Mouse (Mus musculus) midbrain, embryonic 16.5 days (tissue): ENCODE data around the gene Dqx1. TPM values are rescaled to one million over a fixed set of nuclear protein-coding genes. Genes with fewer than 3 reads are reported as not detected.
A peak's percentile ranks its signal among the peaks of the same experiment; 100 is the strongest.

Experiments
- ATAC-seq: fragments of 200-750 bp; cut with Nextera tagmentation; 2 replicates; pipeline ENCODE4 v1.8.0; 2017; ENCODE audit warnings: moderate TSS enrichment
- H3K27ac ChIP-seq: fragments of 300-500 bp; sonication (generic); 2 replicates; pipeline ENCODE4 v1.5.1; 2014; ENCODE audit warnings: mild to moderate bottlenecking, low read length, mixed read lengths
- H3K27me3 ChIP-seq: fragments of 300-500 bp; sonication (generic); 2 replicates; pipeline ENCODE4 v1.6.1; 2014; ENCODE audit warnings: low read depth, low read length, mixed read lengths; ENCODE audit not compliant: control insufficient read depth, insufficient read depth
- H3K36me3 ChIP-seq: fragments of 300-500 bp; sonication (generic); 2 replicates; pipeline ENCODE4 v1.6.1; 2014; ENCODE audit warnings: mild to moderate bottlenecking, low read length, moderate library complexity, mixed read lengths; ENCODE audit not compliant: control insufficient read depth, insufficient read depth
- H3K4me1 ChIP-seq: fragments of 300-500 bp; sonication (generic); 2 replicates; pipeline ENCODE4 v1.6.1; 2014; ENCODE audit warnings: mild to moderate bottlenecking, low read length, mixed read lengths; ENCODE audit not compliant: control insufficient read depth, insufficient read depth
- H3K4me2 ChIP-seq: fragments of 300-500 bp; sonication (generic); 2 replicates; pipeline ENCODE4 v1.6.1; 2014; ENCODE audit warnings: mild to moderate bottlenecking, low read length, mixed read lengths
- H3K4me3 ChIP-seq: fragments of 300-500 bp; sonication (generic); 2 replicates; pipeline ENCODE4 v1.5.1; 2014; ENCODE audit warnings: low read depth, mild to moderate bottlenecking, low read length, moderate library complexity, mixed read lengths
- H3K9ac ChIP-seq: fragments of 300-500 bp; sonication (generic); 2 replicates; pipeline ENCODE4 v1.6.1; 2014; ENCODE audit warnings: low read depth, low read length, mixed read lengths
- H3K9me3 ChIP-seq: fragments of 300-500 bp; sonication (generic); replicated peaks from 2 replicates; pipeline ENCODE4 v1.6.1; 2014; ENCODE audit warnings: mild to moderate bottlenecking, low read length, mixed read lengths; ENCODE audit not compliant: control insufficient read depth, poor library complexity, severe bottlenecking
- WGBS: fragments of 180-500 bp; shearing (Covaris S2); extraction: QIAGEN DNeasy Blood & Tissue Kit; methylation state at CpG from one replicate; pipeline ENCODE4 v1.1.7; 2014; 5-methylcytosine and 5-hydroxymethylcytosine counted together
- polyA plus RNA-seq: library from polyadenylated mRNA; unstranded; fragments of >200 nt; fragmentation: Nextera tagmentation; extraction: Ambion mirVana; gene quantifications from 2 replicates; pipeline ENCODE4 v1.2.1, GENCODE M21; 2015

Gene Dqx1
- polyA plus RNA-seq, 1 experiment from 2014 or later: 0.30 TPM

DNA sequence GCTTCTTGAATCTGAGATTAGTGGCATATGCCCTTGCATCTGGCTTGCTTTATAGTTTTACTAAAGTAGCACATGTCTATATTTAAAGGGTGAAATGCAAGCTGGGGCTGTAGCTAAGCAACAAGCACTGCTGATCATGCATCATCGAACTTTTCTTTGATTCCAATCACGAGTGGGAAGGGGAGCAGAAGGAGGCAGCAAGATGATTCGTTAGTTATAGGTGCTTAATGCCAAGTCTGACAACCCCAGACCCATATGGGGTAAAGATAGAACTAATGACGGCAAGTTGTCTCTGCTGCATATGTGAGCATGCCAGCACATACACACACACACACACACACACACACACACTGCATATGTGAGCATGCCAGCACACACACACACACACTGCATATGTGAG is 46.5 kb downstream of the Dqx1 start:
- Histone ChIP-seq H3K4me3 (no peak overlapping the region), H3K27ac (no peak overlapping the region), H3K9me3 (no peaks in the 10 kb centered on the region), H3K36me3 (peaks cover 4% of the 10 kb centered on the region; the same call in 1 of the 2 replicates), H3K4me1 (peaks cover 26% of the 10 kb centered on the region), H3K27me3 (no peaks in the 10 kb centered on the region), H3K4me2 (no peak overlapping the region), H3K9ac (no peak overlapping the region)
- no peak for ATAC-seq
- 69% methylated on average over 4 of the region's 4 CpGs for WGBS

DNA sequence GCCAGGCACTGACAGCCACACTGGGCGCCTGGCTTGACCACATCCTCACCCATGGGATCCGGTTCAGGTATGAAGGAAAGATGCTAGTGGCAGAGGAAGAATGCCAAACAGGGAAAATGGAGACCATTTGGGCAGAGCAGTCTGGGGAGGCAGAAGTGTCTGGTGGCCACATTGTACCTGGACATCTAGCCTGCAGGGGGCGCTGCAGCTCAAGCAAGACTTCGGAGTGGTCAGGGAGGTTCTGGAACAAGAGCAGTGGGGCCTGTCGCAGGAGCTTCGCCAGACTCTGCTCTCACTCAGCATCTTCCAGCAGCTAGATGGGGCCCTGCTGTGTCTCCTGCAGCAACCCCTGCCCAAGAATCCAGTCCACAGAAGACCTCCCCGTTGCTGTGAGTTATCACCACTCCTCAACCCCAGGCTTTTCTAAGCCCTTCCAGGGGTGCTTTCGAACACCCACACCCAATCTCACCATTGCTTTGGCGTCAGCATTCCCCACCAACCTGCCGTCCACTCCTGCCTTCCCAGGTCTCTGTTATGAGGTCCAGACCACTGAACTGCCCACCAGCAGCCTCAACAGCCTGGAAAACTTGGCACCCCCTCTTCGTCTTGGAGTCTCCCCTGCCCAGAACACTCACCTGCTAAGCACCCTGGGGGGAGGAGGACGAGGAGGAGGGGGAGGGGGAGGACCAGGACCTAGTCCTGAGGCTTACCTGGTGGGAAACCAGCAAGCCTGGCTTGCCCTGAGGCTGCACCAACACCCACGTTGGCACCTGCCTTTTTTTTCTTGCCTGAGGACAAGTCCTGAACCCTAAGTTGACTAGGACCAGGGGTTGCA is 50.1 kb downstream of the Dqx1 start:
- Histone ChIP-seq H3K4me3 (no peak overlapping the region), H3K36me3 (peaks cover 4% of the 10 kb centered on the region; the same call in 1 of the 2 replicates), H3K9ac (peak overlapping the region; percentile 86; the same call in 1 of the 2 replicates), H3K27me3 (no peaks in the 10 kb centered on the region), H3K27ac (peak overlapping the region; percentile 71; the same call in 1 of the 2 replicates), H3K4me2 (peak overlapping the region; percentile 96), H3K4me1 (peaks cover 27% of the 10 kb centered on the region), H3K9me3 (no peaks in the 10 kb centered on the region)
- WGBS: 34% methylated on average over 13 of the region's 13 CpGs
- ATAC-seq: 0 out of 2 replicates have a peak, but pooled peaks have one; percentile 3

DNA sequence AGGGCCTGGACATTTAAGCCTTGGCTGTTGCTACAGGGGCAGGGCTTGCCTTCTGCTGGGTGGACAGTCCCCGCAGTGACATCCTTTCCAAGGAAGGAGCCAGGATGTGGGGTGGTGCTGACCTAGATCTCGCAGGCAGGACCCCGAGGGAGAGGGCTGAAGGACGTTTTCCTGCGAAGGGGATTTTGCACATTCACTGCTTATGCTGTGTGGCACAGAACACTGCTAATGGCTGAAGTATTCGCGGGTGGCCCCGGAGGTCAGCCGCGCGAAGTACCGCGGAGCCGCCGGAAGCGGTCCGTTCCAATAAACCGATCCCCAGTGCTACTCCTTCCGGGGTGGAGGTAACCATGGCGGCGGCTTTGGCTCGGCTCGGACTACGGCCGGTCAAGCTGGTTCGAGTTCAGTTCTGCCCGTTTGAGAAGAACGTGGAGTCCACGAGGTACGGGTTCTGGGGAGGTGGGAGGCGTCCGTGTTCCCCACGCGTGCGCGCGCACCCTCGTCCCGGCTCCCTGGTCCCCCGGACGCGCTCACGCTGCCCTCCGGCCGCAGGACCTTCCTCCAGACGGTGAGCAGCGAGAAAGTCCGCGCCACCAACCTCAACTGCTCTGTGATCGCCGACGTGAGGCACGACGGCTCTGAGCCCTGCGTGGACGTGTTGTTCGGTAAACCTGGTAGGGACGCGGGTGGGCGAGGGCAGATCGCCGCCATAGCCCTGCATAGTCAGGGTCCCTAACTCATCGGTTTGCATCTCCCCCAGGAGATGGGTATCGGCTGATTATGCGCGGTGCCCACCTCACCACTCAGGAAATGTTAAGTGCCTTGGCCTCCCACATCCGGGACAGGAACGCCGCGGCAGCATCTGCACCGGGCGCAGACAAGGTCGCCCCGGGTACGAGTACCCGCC is 51.4 kb downstream of the Dqx1 start, which contains the start of gene Mrpl53:
Mrpl53 (plus strand) TSS at position 279 of the 907 bp plus-strand sequence.
- under 1% methylated on average over 76 of the region's 76 CpGs for WGBS
- peak; percentile 91 for ATAC-seq

DNA sequence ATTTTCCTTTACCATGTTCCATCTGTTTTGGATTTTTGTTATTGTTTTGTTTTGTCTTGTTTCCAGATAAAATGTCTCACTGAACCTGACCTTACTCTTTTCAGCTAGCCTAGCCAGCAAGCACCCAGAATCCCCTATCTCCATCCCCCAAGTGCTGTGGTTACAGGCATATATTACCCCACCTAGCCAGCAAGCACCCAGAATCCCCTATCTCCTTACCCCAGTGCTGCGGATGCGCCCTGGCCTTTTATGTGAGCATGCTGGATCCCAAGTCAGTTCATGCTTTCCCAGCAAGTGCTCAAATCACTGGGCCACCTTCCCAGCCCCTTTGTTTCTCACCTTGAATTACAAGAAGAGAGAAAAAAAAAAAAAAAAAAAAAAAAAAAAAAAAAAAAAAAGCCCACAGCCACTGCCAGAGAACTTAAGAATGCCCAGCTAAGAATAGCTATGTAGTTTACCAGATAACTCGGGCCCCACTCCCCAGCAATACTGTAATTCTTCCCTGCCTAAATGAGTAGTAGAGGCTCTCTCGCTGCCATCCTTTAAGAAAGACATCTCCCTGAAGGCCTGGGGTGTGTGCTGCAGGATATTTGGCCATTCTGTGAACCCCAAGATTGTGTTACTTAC is 54.0 kb downstream of the Dqx1 start:
- H3K4me1 ChIP-seq: peaks cover 31% of the 10 kb centered on the region
- H3K9me3 ChIP-seq: no peaks in the 10 kb centered on the region
- no peak for ATAC-seq
- H3K27ac ChIP-seq: no peak overlapping the region
- 86% methylated on average over 4 of the region's 4 CpGs for WGBS
- H3K4me3 ChIP-seq: no peak overlapping the region
- H3K9ac ChIP-seq: no peak overlapping the region
- H3K4me2 ChIP-seq: no peak overlapping the region
- no peaks in the 10 kb centered on the region for H3K27me3 ChIP-seq
- peaks cover 4% of the 10 kb centered on the region; the same call in 1 of the 2 replicates for H3K36me3 ChIP-seq

More for the DNA sequence above, 51.4 kb downstream of the Dqx1 start, which contains the start of gene Mrpl53:
- Histone ChIP-seq H3K4me3 (peak within 1 kb of the TSS; percentile 85), H3K4me2 (peak within 1 kb of the TSS; percentile 96), H3K27ac (peak within 1 kb of the TSS; percentile 71), H3K36me3 (peaks cover 4% of the 10 kb centered on the region; the same call in 1 of the 2 replicates), H3K9me3 (no peaks in the 10 kb centered on the region), H3K4me1 (peaks cover 19% of the 10 kb centered on the region), H3K9ac (peak within 1 kb of the TSS; percentile 86), H3K27me3 (no peaks in the 10 kb centered on the region)

DNA sequence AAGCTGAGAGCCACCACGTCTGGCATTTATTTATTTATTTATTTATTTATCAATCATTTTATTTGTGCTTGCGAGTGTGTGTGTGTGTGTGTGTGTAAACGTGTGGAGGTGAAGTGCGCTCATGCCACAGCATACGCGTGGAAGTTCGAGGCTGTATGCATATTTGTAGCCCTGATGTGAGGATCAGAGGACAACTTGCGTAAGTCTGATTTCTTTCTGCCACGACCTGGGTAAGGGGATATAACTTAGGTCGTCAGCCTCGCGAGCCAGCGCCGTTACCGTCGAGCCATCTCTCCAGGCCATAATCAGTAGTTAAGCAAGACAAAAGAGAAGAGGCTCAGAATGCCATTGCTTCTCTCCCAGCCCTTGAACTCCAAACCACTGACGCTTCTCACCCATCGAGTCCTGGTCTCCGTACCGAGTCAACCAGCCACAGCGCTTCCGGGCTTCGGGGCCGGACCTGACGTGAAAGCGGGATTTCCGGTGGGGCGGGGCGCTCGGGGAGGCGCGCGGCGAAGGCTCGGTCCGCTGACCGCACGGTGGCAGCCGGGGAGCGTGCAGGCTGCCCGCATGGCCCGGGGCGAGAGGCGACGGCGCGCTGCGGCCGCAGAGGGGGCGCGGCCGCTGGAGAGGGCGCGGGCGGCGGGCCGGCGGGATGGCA is 57.5 kb downstream of the Dqx1 start, which contains the start of gene Mogs:
Mogs (plus strand) TSS at position 486 of the 661 bp plus-strand sequence.
- peak within 1 kb of the TSS; percentile 81 for H3K27ac ChIP-seq
- H3K4me3 ChIP-seq: peak within 1 kb of the TSS; percentile 86
- H3K27me3 ChIP-seq: no peaks in the 10 kb centered on the region
- peak within 1 kb of the TSS; percentile 93 for H3K9ac ChIP-seq
- no peaks in the 10 kb centered on the region for H3K9me3 ChIP-seq
- ATAC-seq: peak; percentile 87
- peaks cover 15% of the 10 kb centered on the region for H3K36me3 ChIP-seq
- H3K4me2 ChIP-seq: peak within 1 kb of the TSS; percentile 95
- peaks cover 27% of the 10 kb centered on the region for H3K4me1 ChIP-seq
- 3% methylated on average over 45 of the region's 58 CpGs for WGBS

DNA sequence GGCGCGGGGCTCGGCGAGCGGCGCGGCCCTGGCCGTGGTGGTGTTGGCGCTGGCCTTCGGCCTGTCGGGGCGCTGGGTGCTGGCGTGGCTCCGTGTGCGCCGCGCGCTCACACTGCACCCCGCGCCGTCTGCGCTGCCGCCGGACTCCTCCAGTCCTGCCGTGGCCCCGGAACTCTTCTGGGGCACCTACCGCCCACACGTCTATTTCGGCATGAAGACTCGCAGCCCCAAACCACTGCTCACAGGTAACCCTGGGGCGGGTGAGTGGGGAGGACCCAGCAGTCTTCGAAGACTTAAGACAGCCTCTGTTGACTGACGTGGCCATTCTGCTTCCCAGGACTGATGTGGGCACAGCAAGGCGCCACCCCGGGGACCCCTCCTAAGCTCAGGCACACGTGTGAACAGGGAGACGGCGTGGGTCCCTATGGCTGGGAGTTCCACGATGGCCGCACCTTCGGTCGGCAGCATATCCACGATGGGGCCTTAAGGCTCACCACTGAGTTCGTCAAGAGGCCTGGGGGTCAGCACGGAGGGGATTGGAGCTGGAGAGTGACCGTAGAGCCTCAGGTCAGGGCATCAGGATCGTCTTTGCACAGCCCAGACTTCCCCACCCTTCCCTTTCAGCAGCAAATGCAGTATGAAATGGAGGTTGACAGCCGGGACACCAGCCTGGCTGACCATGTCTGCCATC is 58.2 kb downstream of the Dqx1 start:
- peak; percentile 52 for ATAC-seq
- Histone ChIP-seq H3K4me2 (peak overlapping the region; percentile 95), H3K4me3 (peak overlapping the region; percentile 86), H3K9me3 (no peaks in the 10 kb centered on the region), H3K36me3 (peaks cover 15% of the 10 kb centered on the region), H3K9ac (peak overlapping the region; percentile 93), H3K27ac (peak overlapping the region; percentile 81), H3K27me3 (no peaks in the 10 kb centered on the region), H3K4me1 (peaks cover 29% of the 10 kb centered on the region)
- WGBS: 1% methylated on average over 40 of the region's 48 CpGs

DNA sequence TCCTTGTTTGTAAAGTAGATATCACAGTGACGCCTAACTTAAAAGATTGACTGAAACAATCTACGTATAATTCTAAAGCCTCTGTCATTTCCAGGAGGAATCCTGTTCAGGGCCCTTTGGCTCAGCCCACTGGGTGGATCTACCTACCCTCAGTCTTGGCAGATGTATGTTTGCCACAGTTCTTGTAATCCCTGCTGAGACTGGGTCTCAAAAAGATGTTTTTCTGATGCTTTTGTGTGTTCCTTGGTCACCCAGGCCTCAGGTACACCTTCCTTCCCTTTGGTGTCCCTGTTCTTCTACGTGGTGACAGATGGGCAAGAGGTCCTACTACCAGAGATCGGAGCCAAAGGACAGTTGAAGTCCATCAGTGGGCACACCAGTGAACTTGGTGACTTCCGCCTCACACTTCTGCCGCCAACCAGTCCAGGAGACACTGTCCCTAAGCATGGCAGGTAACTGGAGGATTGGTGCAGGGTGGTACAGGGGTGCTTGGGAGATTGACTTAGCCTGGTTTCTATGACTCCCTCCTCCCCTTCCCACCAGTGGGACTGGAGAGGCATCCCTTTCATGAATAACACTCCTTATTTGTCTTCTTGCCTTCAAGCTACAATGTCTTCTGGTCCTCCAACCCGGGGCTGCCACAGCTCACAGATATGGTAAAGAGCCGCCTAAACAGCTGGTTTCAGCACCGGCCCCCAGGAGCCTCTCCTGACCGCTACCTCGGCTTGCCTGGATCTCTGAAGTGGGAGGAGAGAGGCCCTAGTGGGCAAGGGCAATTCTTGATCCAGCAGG is 58.9 kb downstream of the Dqx1 start:
- no peak for ATAC-seq
- peak overlapping the region; percentile 95 for H3K4me2 ChIP-seq
- H3K27me3 ChIP-seq: no peaks in the 10 kb centered on the region
- H3K27ac ChIP-seq: no peak overlapping the region
- peak overlapping the region; percentile 86 for H3K4me3 ChIP-seq
- peak overlapping the region; percentile 93 for H3K9ac ChIP-seq
- peaks cover 29% of the 10 kb centered on the region for H3K4me1 ChIP-seq
- peaks cover 15% of the 10 kb centered on the region for H3K36me3 ChIP-seq
- WGBS: 77% methylated on average over 11 of the region's 11 CpGs
- no peaks in the 10 kb centered on the region for H3K9me3 ChIP-seq
